Mouse (Mus musculus) erythroblast, embryonic 14.5 days (primary cell): Measurements from ENCODE around the gene H2al1j.

ENCODE experiments used
- GATA1 ChIP-seq: IDR thresholded peaks from 2 replicates; pipeline ENCODE4 v1.6.1; 2012; ENCODE audit warnings: low read length, inconsistent platforms, mixed read lengths
- TAL1 ChIP-seq: IDR thresholded peaks from 3 replicates; pipeline ENCODE4 v1.6.1; 2012; ENCODE audit warnings: low read length, inconsistent platforms, mixed read lengths

GRCm38 (mm10) chrX:11289244-11289643, 38.4 kb upstream of the H2al1j start:
- TF ChIP-seq TAL1, result no peak
- no peak for TF ChIP-seq GATA1
